In genomic region chr6:120715851-120716250, GRCm38 (mm10) we compare ENCODE assay signal across 12 mouse cellular contexts. TPM values are rescaled to one million over a fixed set of nuclear protein-coding genes. Genes with fewer than 3 reads are reported as not detected.
DNase-seq lines count a peak whose midpoint lies in the region; ATAC-seq lines count a peak whose summit lies in the region.
"Had no signal": no experiment of that assay in that cellular context is flagged by ENCODE, and none has a peak within 500 bp of the region (broad histone marks: within the 10 kb centered on the region; RNA-seq: fewer than 3 reads in every experiment).

No protein-coding gene starts in this region.

- no peaks in the 10 kb centered on the region for H3K9me3 ChIP-seq in embryonic facial prominence, embryonic 10.5 days
- H3K9me3 ChIP-seq in hindbrain, embryonic 16.5 days (ENCODE audit: control insufficient read depth, low read length): no peaks in the 10 kb centered on the region
- H3K9me3 ChIP-seq in neural tube, embryonic 11.5 days (ENCODE audit: control insufficient read depth, low read length): no peaks in the 10 kb centered on the region
- H3K9me3 ChIP-seq: embryonic facial prominence, embryonic 15.5 days; stomach, embryonic 15.5 days had no signal

- peaks cover 39% of the 10 kb centered on the region for H3K4me1 ChIP-seq in embryonic facial prominence, embryonic 10.5 days
- peaks cover 6% of the 10 kb centered on the region; the same call in 1 of the 2 replicates for H3K4me1 ChIP-seq in hindbrain, embryonic 16.5 days (ENCODE audit: control insufficient read depth, insufficient read depth, low read depth, low read length)
- peaks cover 27% of the 10 kb centered on the region for H3K4me1 ChIP-seq in neural tube, embryonic 11.5 days (ENCODE audit: control insufficient read depth, insufficient read depth, low read length)
- H3K4me1 ChIP-seq: stomach, embryonic 15.5 days had no signal

- H3K27me3 ChIP-seq in embryonic facial prominence, embryonic 10.5 days (replicated peaks; ENCODE audit: low read depth, poor library complexity, severe bottlenecking): no peaks in the 10 kb centered on the region
- H3K27me3 ChIP-seq in hindbrain, embryonic 16.5 days (replicated peaks; ENCODE audit: control insufficient read depth, insufficient read depth, low read length): no peaks in the 10 kb centered on the region
- H3K27me3 ChIP-seq in neural tube, embryonic 11.5 days (ENCODE audit: control insufficient read depth, insufficient read depth, low read length): no peaks in the 10 kb centered on the region
- H3K27me3 ChIP-seq: embryonic facial prominence, embryonic 15.5 days; stomach, embryonic 15.5 days had no signal

- ATAC-seq in hindbrain, embryonic 16.5 days: peak; percentile 65; the same call in 1 of the 2 replicates
- peak; percentile 56 for ATAC-seq in neural tube, embryonic 11.5 days (ENCODE audit: insufficient read depth, low FRiP score, low TSS enrichment)
- no peak for ATAC-seq in erythroid progenitor cell, adult 5-6 weeks (replicated peaks; ENCODE audit: low FRiP score, poor library complexity, severe bottlenecking)
- ATAC-seq: inflammation-experienced regulatory T-cells, adult 6 months had no signal

- H3K36me3 ChIP-seq in embryonic facial prominence, embryonic 10.5 days (replicated peaks): no peaks in the 10 kb centered on the region
- no peaks in the 10 kb centered on the region for H3K36me3 ChIP-seq in hindbrain, embryonic 16.5 days (ENCODE audit: control insufficient read depth, insufficient read depth, low read length)
- H3K36me3 ChIP-seq in neural tube, embryonic 11.5 days (ENCODE audit: control insufficient read depth, insufficient read depth, low read length): no peaks in the 10 kb centered on the region
- H3K36me3 ChIP-seq: embryonic facial prominence, embryonic 15.5 days; stomach, embryonic 15.5 days had no signal

- peak overlapping the region; percentile 72; the same call in 1 of the 2 replicates for H3K27ac ChIP-seq in embryonic facial prominence, embryonic 10.5 days (replicated peaks)
- no peak overlapping the region; the same call in 1 of the 2 replicates for H3K27ac ChIP-seq in hindbrain, embryonic 16.5 days (ENCODE audit: low read depth, low read length)
- peak overlapping the region; percentile 70 for H3K27ac ChIP-seq in neural tube, embryonic 11.5 days (ENCODE audit: low read depth, low read length)
- H3K27ac ChIP-seq: embryonic facial prominence, embryonic 15.5 days; heart, adult 2 months; stomach, embryonic 15.5 days had no signal

- no peak overlapping the region for H3K9ac ChIP-seq in hindbrain, embryonic 16.5 days (ENCODE audit: low read depth, low read length)
- no peak overlapping the region for H3K9ac ChIP-seq in neural tube, embryonic 11.5 days (ENCODE audit: low read length)
- H3K9ac ChIP-seq: embryonic facial prominence, embryonic 15.5 days; stomach, embryonic 15.5 days had no signal

- DNase-seq in layer of hippocampus, adult 11-12 months (ENCODE audit: low spot score): peak; percentile 27
- DNase-seq in layer of hippocampus, adult 9-10 months (ENCODE audit: low spot score): no peak
- no peak for DNase-seq in embryonic facial prominence, embryonic 10.5 days (ENCODE audit: low spot score)
- DNase-seq in neural tube, embryonic 11.5 days (ENCODE audit: low spot score): peak; percentile 39
- no peak for DNase-seq in testis, postnatal 14 days (ENCODE audit: low spot score)
- no peak for DNase-seq in lung, adult 18-20 months
- DNase-seq: heart, adult 2 months had no signal

- H3K4me2 ChIP-seq in hindbrain, embryonic 16.5 days (ENCODE audit: low read length): no peak overlapping the region
- no peak overlapping the region for H3K4me2 ChIP-seq in neural tube, embryonic 11.5 days (ENCODE audit: low read depth)
- H3K4me2 ChIP-seq: embryonic facial prominence, embryonic 15.5 days; stomach, embryonic 15.5 days had no signal

- H3K4me3 ChIP-seq in embryonic facial prominence, embryonic 10.5 days: no peak overlapping the region
- no peak overlapping the region for H3K4me3 ChIP-seq in hindbrain, embryonic 16.5 days (ENCODE audit: low read length)
- H3K4me3 ChIP-seq in neural tube, embryonic 11.5 days (ENCODE audit: low read depth, low read length): no peak overlapping the region
- H3K4me3 ChIP-seq: embryonic facial prominence, embryonic 15.5 days; heart, adult 2 months; stomach, embryonic 15.5 days had no signal

RNA-seq across cellular contexts. Expression of gene Cecr2, which starts 49.7 kb away (rescaled TPM):
- polyA plus RNA-seq in embryonic facial prominence, embryonic 10.5 days (2016; fragmentation: Nextera tagmentation; extraction: Ambion mirVana): 11.1 and 14.8 TPM in 2 replicates
- polyA plus RNA-seq in hindbrain, embryonic 16.5 days (2015; fragmentation: Nextera tagmentation; extraction: Ambion mirVana): 1.8 and 2.0 TPM in 2 replicates
- 18.2 and 20.7 TPM in 2 replicates for polyA plus RNA-seq in neural tube, embryonic 11.5 days (2014; fragmentation: Nextera tagmentation; extraction: Ambion mirVana)
- 66.0 and 83.0 TPM in 2 replicates for total RNA-seq in erythroid progenitor cell, adult 5-6 weeks (2015; ENCODE audit: low replicate concordance)
- total RNA-seq in erythroid progenitor cell, adult 5-6 weeks (2017; ENCODE audit: low replicate concordance): 56.0 and 89.0 TPM in 2 replicates

RNA-seq across cellular contexts. Expression of gene Slc25a18, which starts 57.5 kb away (rescaled TPM):
- polyA plus RNA-seq in embryonic facial prominence, embryonic 10.5 days (2016; fragmentation: Nextera tagmentation; extraction: Ambion mirVana): 0.20 and 0.28 TPM in 2 replicates
- polyA plus RNA-seq in hindbrain, embryonic 16.5 days (2015; fragmentation: Nextera tagmentation; extraction: Ambion mirVana): 28.4 and 35.8 TPM in 2 replicates
- polyA plus RNA-seq in neural tube, embryonic 11.5 days (2014; fragmentation: Nextera tagmentation; extraction: Ambion mirVana): 1.8 and 1.9 TPM in 2 replicates
- not detected in 2 replicates for total RNA-seq in erythroid progenitor cell, adult 5-6 weeks (2015; ENCODE audit: low replicate concordance)
- total RNA-seq in erythroid progenitor cell, adult 5-6 weeks (2017; ENCODE audit: low replicate concordance): not detected in 2 replicates

Comparison
In these comparisons a context has a peak if more than half of its experiments do, and no peak if none do; other contexts are left out.
1. DNase-seq: peak in layer of hippocampus, adult 11-12 months (single experiment) and neural tube, embryonic 11.5 days (single experiment); none in layer of hippocampus, adult 9-10 months (single experiment), embryonic facial prominence, embryonic 10.5 days (single experiment), testis, postnatal 14 days (single experiment) and lung, adult 18-20 months (0 of 2).
2. RNA of gene Slc25a18, which starts 57.5 kb away (polyA plus RNA-seq): 28.4 to 35.8 TPM in hindbrain, embryonic 16.5 days; 1.8 to 1.9 TPM in neural tube, embryonic 11.5 days and 0.20 to 0.28 TPM in embryonic facial prominence, embryonic 10.5 days; every median in the first group is over 10 times any median in the second.